Mouse (Mus musculus): ENCODE results near the gene Zbtb17.

The Zbtb17 gene

DNA sequence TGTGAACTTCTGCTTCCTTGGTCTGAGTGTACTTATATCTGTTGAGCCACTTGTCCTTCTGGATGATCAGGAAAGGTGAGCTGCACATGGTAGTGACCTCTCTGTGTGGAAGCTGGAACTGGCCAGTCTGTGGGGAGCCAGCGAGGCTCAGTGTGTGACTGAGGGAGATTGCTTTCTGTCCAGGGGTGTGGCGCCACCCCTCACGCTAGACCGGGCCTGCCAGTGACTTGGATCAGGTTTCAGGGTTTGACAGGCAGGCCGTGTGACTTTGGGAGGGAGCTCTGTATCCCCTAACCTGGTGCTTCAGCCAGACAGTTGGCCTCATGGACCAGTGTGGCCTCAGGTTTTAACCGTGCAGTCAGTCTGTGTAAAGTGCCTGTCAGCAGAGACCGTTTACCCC lies 13.8 kb downstream of the Zbtb17 start:
- DNase-seq (ENCODE audit: low read depth, low spot score) = peak; percentile 37

DNA sequence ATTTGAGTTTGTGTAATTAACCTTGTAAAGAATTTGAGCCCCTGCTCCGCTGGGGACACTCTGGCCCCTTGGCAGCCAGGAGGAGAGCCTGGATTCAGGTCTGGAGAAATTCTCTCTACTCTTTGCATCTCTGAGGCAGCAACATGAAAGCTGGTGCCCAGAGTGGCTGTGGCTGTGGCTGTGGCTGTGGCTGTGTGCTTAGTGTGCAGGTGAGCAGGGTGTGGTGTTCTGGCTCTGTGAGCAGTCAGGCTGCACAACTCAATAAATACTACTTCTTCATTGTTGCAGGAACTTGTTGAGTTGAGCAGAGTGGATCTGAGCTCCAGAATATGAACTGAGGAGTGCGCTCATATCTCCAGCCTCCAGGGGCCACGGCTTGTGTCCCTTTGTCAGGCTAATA lies 14.4 kb downstream of the Zbtb17 start:
- no peak for DNase-seq (ENCODE audit: low read depth, low spot score)

- DNase-seq (ENCODE audit: low read depth, low spot score) = no peak
Measured at GRCm38 (mm10) chr4:141459766-141460165, 15.3 kb downstream of the Zbtb17 start.

GRCm38 (mm10) chr4:141460481-141460880 lies 16.0 kb downstream of the Zbtb17 start:
- no peak for DNase-seq (ENCODE audit: low read depth, low spot score)

DNA sequence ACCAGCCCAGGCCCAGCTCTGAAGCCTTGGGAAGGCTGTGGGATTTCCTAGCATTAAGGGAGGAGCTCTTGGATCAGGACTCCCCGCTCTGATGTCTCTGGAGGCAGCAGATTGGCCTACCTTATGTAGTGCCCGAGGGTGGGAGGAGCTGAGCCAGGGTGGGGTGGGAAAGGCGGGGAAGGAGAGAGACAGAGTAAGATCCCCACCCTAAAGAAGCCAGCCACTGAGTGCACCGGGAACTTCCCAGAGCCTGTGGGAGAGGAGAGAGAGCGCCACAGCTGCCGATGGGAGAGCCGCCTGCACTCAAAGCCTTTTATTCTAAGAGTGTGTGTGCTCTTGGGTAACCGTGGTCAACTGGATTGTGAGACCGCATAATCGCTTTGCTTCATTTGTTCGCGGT lies 16.6 kb downstream of the Zbtb17 start:
- no peak for DNase-seq (ENCODE audit: low read depth, low spot score)

DNA sequence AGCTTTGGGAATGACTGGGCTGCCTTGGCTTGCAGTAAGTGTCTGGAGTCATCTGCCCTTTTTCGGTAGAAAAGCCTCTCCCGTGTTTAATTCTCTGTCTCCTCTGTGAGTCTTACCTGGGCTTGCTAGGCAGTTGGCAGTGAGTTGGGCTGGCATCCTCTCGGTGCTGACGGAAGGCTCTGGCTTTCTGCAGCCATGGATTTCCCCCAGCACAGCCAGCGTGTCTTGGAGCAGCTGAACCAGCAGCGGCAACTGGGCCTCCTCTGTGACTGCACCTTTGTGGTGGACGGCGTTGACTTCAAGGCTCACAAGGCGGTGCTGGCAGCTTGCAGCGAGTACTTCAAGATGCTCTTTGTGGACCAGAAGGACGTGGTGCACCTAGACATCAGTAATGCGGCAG lies 17.1 kb downstream of the Zbtb17 start:
- no peak for DNase-seq (ENCODE audit: low read depth, low spot score)

DNA sequence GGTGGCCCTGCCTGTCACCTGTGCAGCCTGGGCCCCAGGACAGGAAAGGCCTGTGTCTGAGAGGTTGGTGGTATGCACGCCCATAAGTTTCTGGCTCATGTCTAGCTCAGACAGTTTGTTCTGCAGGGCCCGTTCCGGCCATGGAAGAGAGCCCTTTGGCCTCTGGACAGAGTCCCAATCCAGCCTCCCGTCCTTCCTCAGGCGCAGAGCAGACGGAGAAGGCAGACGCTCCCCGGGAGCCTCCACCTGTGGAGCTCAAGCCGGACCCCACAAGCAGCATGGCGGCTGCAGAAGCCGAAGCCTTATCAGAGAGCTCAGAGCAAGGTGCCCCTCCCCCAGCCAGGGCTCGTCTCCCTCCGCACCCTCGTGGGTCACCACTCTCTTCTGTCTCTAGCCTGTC lies 19.0 kb downstream of the Zbtb17 start:
- DNase-seq (ENCODE audit: low read depth, low spot score) = no peak

GRCm38 (mm10) chr4:141464722-141465121 lies 20.3 kb downstream of the Zbtb17 start:
- no peak for DNase-seq (ENCODE audit: low read depth, low spot score)

DNA sequence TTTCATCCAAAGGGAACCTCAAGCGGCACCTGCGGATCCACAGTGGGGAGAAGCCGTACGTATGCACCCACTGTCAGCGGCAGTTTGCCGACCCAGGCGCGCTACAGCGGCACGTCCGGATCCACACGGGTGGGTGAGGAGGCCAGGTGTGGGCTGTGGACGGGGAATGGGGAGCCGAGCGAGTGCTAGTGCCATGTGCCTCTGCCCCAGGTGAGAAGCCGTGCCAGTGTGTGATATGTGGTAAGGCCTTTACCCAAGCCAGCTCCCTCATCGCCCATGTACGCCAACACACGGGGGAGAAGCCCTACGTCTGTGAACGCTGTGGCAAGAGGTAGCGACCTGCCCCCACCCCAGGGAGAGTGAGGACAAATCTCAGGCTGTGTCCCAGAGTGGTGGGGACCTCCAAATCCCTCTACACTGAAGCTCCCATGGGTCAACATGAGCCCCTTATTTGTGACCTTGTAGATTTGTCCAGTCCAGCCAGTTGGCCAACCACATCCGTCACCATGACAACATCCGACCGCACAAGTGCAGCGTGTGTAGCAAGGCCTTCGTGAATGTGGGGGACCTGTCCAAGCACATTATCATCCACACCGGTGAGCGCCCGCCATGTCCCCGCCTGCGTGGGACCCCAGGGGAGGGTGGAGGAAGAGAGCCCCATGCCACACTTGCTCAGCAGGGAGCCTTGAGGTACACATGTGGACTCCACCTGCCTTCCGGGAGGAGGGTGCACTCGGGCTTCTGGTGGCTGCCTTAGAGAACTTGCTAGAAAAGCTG lies 21.2 kb downstream of the Zbtb17 start:
- DNase-seq (ENCODE audit: low read depth, low spot score) = no peak

DNA sequence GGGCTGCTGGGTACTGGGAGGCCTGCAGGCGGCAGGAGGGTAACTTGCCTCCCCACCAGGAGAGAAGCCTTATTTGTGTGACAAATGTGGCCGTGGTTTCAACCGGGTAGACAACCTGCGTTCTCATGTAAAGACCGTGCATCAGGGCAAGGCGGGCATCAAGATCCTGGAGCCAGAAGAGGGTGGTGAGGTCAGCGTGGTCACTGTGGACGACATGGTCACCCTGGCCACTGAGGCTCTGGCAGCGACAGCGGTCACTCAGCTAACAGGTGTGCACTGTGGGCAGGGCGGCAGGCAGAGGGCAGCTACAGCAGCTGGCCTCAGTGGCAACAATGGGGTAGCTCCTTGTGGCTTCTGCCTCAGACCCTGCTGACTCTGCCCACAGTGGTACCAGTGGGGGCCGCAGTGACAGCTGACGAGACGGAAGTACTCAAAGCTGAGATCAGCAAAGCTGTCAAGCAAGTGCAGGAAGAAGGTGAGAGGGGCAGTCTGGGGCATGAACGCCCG lies 21.9 kb downstream of the Zbtb17 start:
- no peak for DNase-seq (ENCODE audit: low read depth, low spot score)

DNA sequence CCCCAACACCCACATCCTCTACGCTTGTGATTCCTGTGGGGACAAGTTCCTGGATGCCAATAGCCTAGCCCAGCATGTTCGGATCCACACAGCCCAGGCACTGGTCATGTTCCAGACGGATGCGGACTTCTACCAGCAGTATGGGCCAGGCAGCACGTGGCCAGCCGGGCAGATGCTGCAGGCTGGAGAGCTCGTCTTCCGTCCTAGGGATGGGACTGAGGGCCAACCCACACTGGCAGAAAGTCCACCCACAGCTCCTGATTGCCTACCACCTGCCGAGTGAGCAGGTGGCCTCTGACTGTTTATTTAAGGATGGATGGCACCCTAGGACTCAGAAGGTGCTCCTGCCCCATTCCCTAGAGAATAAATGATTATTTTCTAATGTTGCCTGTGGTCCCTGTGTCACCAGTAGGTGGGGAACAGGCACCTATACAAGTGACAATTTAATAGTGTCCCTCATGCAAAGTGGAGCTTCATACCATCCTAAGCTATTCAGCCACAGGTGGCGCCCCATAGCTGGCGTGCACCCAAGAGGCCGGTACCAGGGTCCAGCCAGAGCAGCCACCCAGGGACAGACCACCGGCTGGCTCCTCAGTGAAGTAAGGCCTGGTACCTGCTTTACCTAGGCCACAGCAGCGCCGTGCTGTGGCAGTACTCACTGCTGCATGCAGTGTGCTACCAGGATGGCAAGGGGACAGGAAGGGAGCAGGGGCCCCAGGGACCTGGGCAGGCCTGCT lies 22.6 kb downstream of the Zbtb17 start:
- DNase-seq (ENCODE audit: low read depth, low spot score) = no peak

DNA sequence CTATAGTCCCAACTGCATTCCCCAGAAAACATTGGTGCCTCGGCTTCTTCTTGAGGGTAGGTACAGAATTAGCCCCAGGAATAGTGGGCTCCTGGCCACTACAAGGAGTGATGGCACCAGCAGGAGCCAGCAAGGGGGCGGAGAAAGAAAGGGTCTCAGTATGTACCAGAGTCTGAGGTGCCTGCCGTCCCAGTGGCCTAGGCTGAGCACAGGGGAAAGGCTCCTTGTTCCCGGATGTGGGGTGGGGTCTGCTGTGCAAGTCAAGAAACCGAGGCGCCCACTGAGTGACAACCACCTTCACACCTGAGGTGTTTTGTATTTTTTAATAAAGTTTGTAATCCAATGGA lies 23.1 kb downstream of the Zbtb17 start:
- DNase-seq (ENCODE audit: low read depth, low spot score) = no peak

GRCm38 (mm10) chr4:141468576-141468975 lies 24.1 kb downstream of the Zbtb17 start:
- DNase-seq (ENCODE audit: low read depth, low spot score) = peak; percentile 36

DNA sequence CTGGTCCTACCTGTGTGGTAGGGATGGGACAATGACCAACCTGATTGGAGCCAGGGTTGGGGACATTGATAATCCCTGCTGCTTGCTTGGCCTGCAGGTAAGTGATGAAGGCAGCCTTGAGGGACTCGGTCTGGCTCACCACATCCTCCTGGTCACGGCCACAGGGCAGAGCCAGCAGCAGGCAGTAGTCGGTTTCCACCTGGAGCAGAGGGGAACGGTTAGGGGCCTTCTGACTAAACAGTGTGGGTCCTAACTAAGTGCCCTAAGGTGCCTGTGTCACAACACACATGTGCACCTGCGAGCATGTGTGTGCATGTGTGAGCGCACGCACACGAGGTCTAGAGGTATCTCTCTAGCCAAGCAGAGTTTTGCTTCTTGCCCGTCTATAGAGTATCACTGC lies 24.9 kb downstream of the Zbtb17 start:
- DNase-seq (ENCODE audit: low read depth, low spot score) = no peak

GRCm38 (mm10) chr4:141471491-141471890 lies 27.0 kb downstream of the Zbtb17 start:
- no peak for DNase-seq (ENCODE audit: low read depth, low spot score)

DNA sequence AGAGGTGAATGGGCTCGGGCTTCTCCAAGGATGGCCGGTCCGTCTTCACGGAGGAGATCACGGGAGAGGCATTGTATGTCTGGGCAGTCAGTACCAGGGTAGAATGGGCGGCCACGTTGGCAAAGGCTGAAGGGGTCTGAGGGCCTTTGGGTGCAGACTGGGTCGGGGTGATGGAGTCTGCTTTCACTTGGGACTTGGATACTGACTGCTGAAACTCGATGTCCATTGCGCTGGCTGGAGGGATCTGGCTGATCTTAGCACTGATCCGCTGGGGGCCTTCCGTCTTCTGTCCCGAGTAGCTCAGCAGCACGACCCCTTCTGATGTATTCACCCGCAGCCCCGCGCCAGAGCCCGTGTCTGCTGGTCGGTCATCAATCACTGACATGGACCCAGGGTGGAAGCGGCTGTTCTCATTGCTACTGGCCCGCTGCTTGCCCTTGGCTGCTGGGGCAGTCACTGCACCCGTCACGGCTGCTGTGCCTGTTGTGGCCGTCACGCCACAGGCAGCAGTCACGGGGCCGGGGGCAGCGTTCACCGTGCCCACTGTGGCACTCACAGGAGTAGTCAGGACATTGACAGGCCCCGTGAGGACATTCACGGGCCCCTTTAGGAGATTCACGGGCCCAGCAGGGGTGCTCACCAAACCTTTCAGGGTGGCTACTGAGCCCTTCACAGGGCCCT lies 28.3 kb downstream of the Zbtb17 start:
- no peak for DNase-seq (ENCODE audit: low read depth, low spot score)

GRCm38 (mm10) chr4:141474431-141474830 lies 30.0 kb downstream of the Zbtb17 start:
- no peak for DNase-seq (ENCODE audit: low read depth, low spot score)

- DNase-seq (ENCODE audit: low read depth, low spot score) = no peak
Measured at GRCm38 (mm10) chr4:141477681-141478102, 33.2 kb downstream of the Zbtb17 start.

DNA sequence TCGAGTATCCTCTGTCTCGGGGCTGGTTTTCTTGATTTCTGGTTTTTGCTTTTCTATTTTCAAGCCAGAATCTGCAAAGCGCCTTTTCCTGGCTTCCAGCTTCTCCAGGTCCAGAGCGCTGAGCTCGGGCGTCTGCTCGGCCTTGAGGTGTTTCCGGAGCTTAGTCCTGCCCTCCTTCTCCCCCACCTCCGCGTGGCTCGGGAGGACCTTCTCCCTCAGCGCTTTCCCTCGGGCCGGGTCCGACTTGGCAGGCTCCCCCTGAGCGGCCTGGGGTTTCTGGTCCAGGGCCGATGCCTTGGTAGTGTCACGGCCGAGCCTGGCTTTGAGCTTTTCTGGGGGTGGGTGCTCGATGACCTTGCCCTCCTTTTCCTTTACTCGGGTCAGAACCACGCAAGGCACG lies 33.8 kb downstream of the Zbtb17 start:
- DNase-seq (ENCODE audit: low read depth, low spot score) = no peak

DNA sequence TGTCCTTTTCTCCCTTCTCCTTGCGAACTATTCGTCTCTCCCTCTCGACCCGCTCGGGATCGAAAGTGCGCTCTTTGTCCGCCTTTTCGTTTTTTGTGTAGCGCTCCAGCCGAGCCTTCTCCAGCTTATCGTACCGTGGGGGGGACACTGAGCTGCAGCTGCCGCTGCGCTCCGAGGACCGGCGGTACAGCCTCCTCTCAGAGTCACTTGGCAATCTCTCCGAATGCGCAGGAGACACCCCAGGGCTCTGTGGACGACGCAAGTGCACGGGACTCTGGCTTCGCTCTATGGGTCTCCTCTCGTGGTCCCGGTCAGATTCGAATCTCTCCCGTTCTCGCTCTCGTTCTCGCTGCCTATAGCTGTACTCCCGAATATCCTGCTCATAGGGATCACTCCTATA lies 34.3 kb downstream of the Zbtb17 start:
- DNase-seq (ENCODE audit: low read depth, low spot score) = no peak

GRCm38 (mm10) chr4:141479411-141479810 lies 35.0 kb downstream of the Zbtb17 start:
- no peak for DNase-seq (ENCODE audit: low read depth, low spot score)

- DNase-seq (ENCODE audit: low read depth, low spot score) = no peak
Measured at GRCm38 (mm10) chr4:141484071-141484470, 39.6 kb downstream of the Zbtb17 start.

GRCm38 (mm10) chr4:141487581-141487980 lies 43.1 kb downstream of the Zbtb17 start:
- DNase-seq (ENCODE audit: low read depth, low spot score) = no peak
